Mouse (Mus musculus) cerebellum, postnatal 36 days (tissue): ENCODE results near the gene Anapc2.
A peak's percentile ranks its signal among the peaks of the same experiment; 100 is the strongest.

Experiments used
- DNase-seq, 2 experiments: peaks; one replicate each; pipeline ENCODE4 v3.0.0; 2021 to 2022; ENCODE audit warnings: mixed read lengths in 2 of 2

The Anapc2 gene

GRCm38 (mm10) chr2:25273010-25273409, 732 bp downstream of the Anapc2 start:
- DNase-seq = no peak

- DNase-seq = peak; percentile 91 to 92
Measured at GRCm38 (mm10) chr2:25278928-25279882, 6.9 kb downstream of the Anapc2 start.

GRCm38 (mm10) chr2:25285551-25285950, 13.3 kb downstream of the Anapc2 start:
- no peak for DNase-seq

GRCm38 (mm10) chr2:25286314-25286713, 14.0 kb downstream of the Anapc2 start:
- DNase-seq = no peak

- peak; percentile 55 to 62 for DNase-seq
Measured at GRCm38 (mm10) chr2:25286837-25287636, 14.8 kb downstream of the Anapc2 start.

GRCm38 (mm10) chr2:25287927-25288649, 15.8 kb downstream of the Anapc2 start, which contains the start of gene Tmem210:
Gene Tmem210, plus strand, starts transcription at chr2:25288145.
- no peak for DNase-seq

- no peak for DNase-seq
Measured at GRCm38 (mm10) chr2:25288734-25289345, 16.6 kb downstream of the Anapc2 start.

- peak in 1 of 2 experiments; percentile 79 for DNase-seq
Measured at GRCm38 (mm10) chr2:25289651-25290050, 17.4 kb downstream of the Anapc2 start, which contains the start of gene Lrrc26. Gene Lrrc26, plus strand, starts transcription at chr2:25289915.

- DNase-seq = peak; percentile 74 to 78
Measured at GRCm38 (mm10) chr2:25290101-25290815, 18.0 kb downstream of the Anapc2 start.

- peak; percentile 68 to 75 for DNase-seq
Measured at GRCm38 (mm10) chr2:25290816-25291130, 18.5 kb downstream of the Anapc2 start.

- peak in 1 of 2 experiments; percentile 50 for DNase-seq
Measured at GRCm38 (mm10) chr2:25291184-25292053, 19.1 kb downstream of the Anapc2 start.

GRCm38 (mm10) chr2:25292054-25292544, 19.8 kb downstream of the Anapc2 start:
- peak in 1 of 2 experiments; percentile 45 for DNase-seq

- DNase-seq = peak; percentile 81 to 83
Measured at GRCm38 (mm10) chr2:25292856-25293255, 20.6 kb downstream of the Anapc2 start.

- DNase-seq = no peak
Measured at GRCm38 (mm10) chr2:25293706-25294105, 21.4 kb downstream of the Anapc2 start.

GRCm38 (mm10) chr2:25297093-25297492, 24.8 kb downstream of the Anapc2 start:
- peak in 1 of 2 experiments; percentile 33 for DNase-seq

- DNase-seq = peak; percentile 55 to 61
Measured at GRCm38 (mm10) chr2:25298046-25298445, 25.8 kb downstream of the Anapc2 start.

- no peak for DNase-seq
Measured at GRCm38 (mm10) chr2:25303452-25303851, 31.2 kb downstream of the Anapc2 start.

- peak; percentile 71 to 75 for DNase-seq
Measured at GRCm38 (mm10) chr2:25303931-25304656, 31.8 kb downstream of the Anapc2 start.
